Mouse (Mus musculus) cortical plate, adult 2 months (tissue): Measurements from ENCODE around the gene Neurog1.

Source experiments
- CTCF ChIP-seq: fragments of 200-500 bp; IDR thresholded peaks from 2 replicates; pipeline ENCODE4 v1.5.1; 2011; ENCODE audit warnings: mild to moderate bottlenecking, control low read depth, low read length; ENCODE audit not compliant: insufficient read depth; ENCODE audit errors: extremely low read depth
- POLR2A ChIP-seq: fragments of 200-500 bp; IDR thresholded peaks from 2 replicates; pipeline ENCODE4 v1.6.1; 2011; ENCODE audit warnings: mild to moderate bottlenecking, low read length, control low read depth; ENCODE audit not compliant: insufficient read depth; ENCODE audit errors: extremely low read depth

- no peak for TF ChIP-seq CTCF
- no peak for TF ChIP-seq POLR2A
Measured at GRCm38 (mm10) chr13:56299336-56299735, 47.4 kb upstream of the Neurog1 start.
